Mouse (Mus musculus): Measurements from ENCODE around the gene Neurl1a. TPM values are rescaled to one million over a fixed set of nuclear protein-coding genes. Genes with fewer than 3 reads are reported as not detected.
A peak's percentile ranks its signal among the peaks of the same experiment; 100 is the strongest.

The Neurl1a gene
- polyA plus RNA-seq, 1 experiment from 2014 or later, result 15.0 TPM

- Histone ChIP-seq H3K9ac (ENCODE audit: low read depth, low read length) (no peak overlapping the region), H3K4me1 (ENCODE audit: control insufficient read depth, insufficient read depth, low read depth, low read length) (peaks cover 7% of the 10 kb centered on the region), H3K4me3 (ENCODE audit: low read length) (no peak overlapping the region), H3K9me3 (ENCODE audit: control insufficient read depth, low read length) (no peaks in the 10 kb centered on the region), H3K36me3 (ENCODE audit: control insufficient read depth, insufficient read depth, low read length) (no peaks in the 10 kb centered on the region), H3K27me3 (replicated peaks; ENCODE audit: control insufficient read depth, insufficient read depth, low read length) (peaks cover 18% of the 10 kb centered on the region), H3K27ac (ENCODE audit: low read depth, low read length) (no peak overlapping the region), H3K4me2 (ENCODE audit: low read length) (no peak overlapping the region)
- ATAC-seq, result no peak
- 66% methylated on average over 6 of the region's 6 CpGs for WGBS
Measured at GRCm38 (mm10) chr19:47255919-47256318, 77.3 kb downstream of the Neurl1a start.

- Histone ChIP-seq H3K27ac (ENCODE audit: low read depth, low read length) (no peak overlapping the region), H3K9ac (ENCODE audit: low read depth, low read length) (no peak overlapping the region), H3K36me3 (ENCODE audit: control insufficient read depth, insufficient read depth, low read length) (no peaks in the 10 kb centered on the region), H3K4me1 (ENCODE audit: control insufficient read depth, insufficient read depth, low read depth, low read length) (no peaks in the 10 kb centered on the region), H3K4me2 (ENCODE audit: low read length) (no peak overlapping the region), H3K4me3 (ENCODE audit: low read length) (no peak overlapping the region), H3K27me3 (replicated peaks; ENCODE audit: control insufficient read depth, insufficient read depth, low read length) (no peaks in the 10 kb centered on the region), H3K9me3 (ENCODE audit: control insufficient read depth, low read length) (no peaks in the 10 kb centered on the region)
- 0 out of 2 replicates have a peak, but pooled peaks have one; percentile 15 for ATAC-seq
- 10% methylated on average over 5 of the region's 5 CpGs for WGBS
Measured at GRCm38 (mm10) chr19:47259581-47259980, 81.0 kb downstream of the Neurl1a start.

- H3K36me3 ChIP-seq (ENCODE audit: control insufficient read depth, insufficient read depth, low read length), result no peaks in the 10 kb centered on the region
- no peak for ATAC-seq
- WGBS, result 86% methylated on average over 8 of the region's 8 CpGs
- no peaks in the 10 kb centered on the region for H3K27me3 ChIP-seq (replicated peaks; ENCODE audit: control insufficient read depth, insufficient read depth, low read length)
- H3K27ac ChIP-seq (ENCODE audit: low read depth, low read length), result no peak overlapping the region
- H3K4me1 ChIP-seq (ENCODE audit: control insufficient read depth, insufficient read depth, low read depth, low read length), result no peaks in the 10 kb centered on the region
- no peaks in the 10 kb centered on the region for H3K9me3 ChIP-seq (ENCODE audit: control insufficient read depth, low read length)
- H3K9ac ChIP-seq (ENCODE audit: low read depth, low read length), result no peak overlapping the region
- no peak overlapping the region for H3K4me3 ChIP-seq (ENCODE audit: low read length)
- H3K4me2 ChIP-seq (ENCODE audit: low read length), result no peak overlapping the region
Measured at GRCm38 (mm10) chr19:47261196-47261595, 82.6 kb downstream of the Neurl1a start.

GRCm38 (mm10) chr19:47263621-47264020 is 85.0 kb downstream of the Neurl1a start:
- 93% methylated on average over 8 of the region's 8 CpGs for WGBS
- Histone ChIP-seq H3K9ac (ENCODE audit: low read depth, low read length) (no peak overlapping the region), H3K4me2 (ENCODE audit: low read length) (no peak overlapping the region), H3K4me3 (ENCODE audit: low read length) (no peak overlapping the region), H3K27me3 (replicated peaks; ENCODE audit: control insufficient read depth, insufficient read depth, low read length) (no peaks in the 10 kb centered on the region), H3K27ac (ENCODE audit: low read depth, low read length) (no peak overlapping the region), H3K36me3 (ENCODE audit: control insufficient read depth, insufficient read depth, low read length) (peaks cover 11% of the 10 kb centered on the region), H3K4me1 (ENCODE audit: control insufficient read depth, insufficient read depth, low read depth, low read length) (no peaks in the 10 kb centered on the region), H3K9me3 (ENCODE audit: control insufficient read depth, low read length) (no peaks in the 10 kb centered on the region)
- ATAC-seq, result no peak

GRCm38 (mm10) chr19:47264322-47265092 is 85.9 kb downstream of the Neurl1a start:
- Histone ChIP-seq H3K4me2 (ENCODE audit: low read length) (no peak overlapping the region), H3K9me3 (ENCODE audit: control insufficient read depth, low read length) (no peaks in the 10 kb centered on the region), H3K36me3 (ENCODE audit: control insufficient read depth, insufficient read depth, low read length) (peaks cover 11% of the 10 kb centered on the region), H3K27me3 (replicated peaks; ENCODE audit: control insufficient read depth, insufficient read depth, low read length) (no peaks in the 10 kb centered on the region), H3K4me3 (ENCODE audit: low read length) (no peak overlapping the region), H3K9ac (ENCODE audit: low read depth, low read length) (no peak overlapping the region), H3K4me1 (ENCODE audit: control insufficient read depth, insufficient read depth, low read depth, low read length) (no peaks in the 10 kb centered on the region), H3K27ac (ENCODE audit: low read depth, low read length) (no peak overlapping the region)
- WGBS, result 44% methylated on average over 11 of the region's 11 CpGs
- peak; percentile 68 for ATAC-seq

GRCm38 (mm10) chr19:47266070-47266801 is 87.6 kb downstream of the Neurl1a start:
- Histone ChIP-seq H3K9ac (ENCODE audit: low read depth, low read length) (no peak overlapping the region), H3K9me3 (ENCODE audit: control insufficient read depth, low read length) (no peaks in the 10 kb centered on the region), H3K4me1 (ENCODE audit: control insufficient read depth, insufficient read depth, low read depth, low read length) (no peaks in the 10 kb centered on the region), H3K27me3 (replicated peaks; ENCODE audit: control insufficient read depth, insufficient read depth, low read length) (no peaks in the 10 kb centered on the region), H3K27ac (ENCODE audit: low read depth, low read length) (no peak overlapping the region), H3K36me3 (ENCODE audit: control insufficient read depth, insufficient read depth, low read length) (peaks cover 11% of the 10 kb centered on the region), H3K4me2 (ENCODE audit: low read length) (no peak overlapping the region), H3K4me3 (ENCODE audit: low read length) (no peak overlapping the region)
- 93% methylated on average over 18 of the region's 18 CpGs for WGBS
- ATAC-seq, result no peak

- no peak overlapping the region for H3K4me3 ChIP-seq (ENCODE audit: low read length)
- no peak for ATAC-seq
- no peak overlapping the region for H3K27ac ChIP-seq (ENCODE audit: low read depth, low read length)
- no peaks in the 10 kb centered on the region for H3K9me3 ChIP-seq (ENCODE audit: control insufficient read depth, low read length)
- no peaks in the 10 kb centered on the region for H3K27me3 ChIP-seq (replicated peaks; ENCODE audit: control insufficient read depth, insufficient read depth, low read length)
- H3K9ac ChIP-seq (ENCODE audit: low read depth, low read length), result no peak overlapping the region
- H3K4me1 ChIP-seq (ENCODE audit: control insufficient read depth, insufficient read depth, low read depth, low read length), result no peaks in the 10 kb centered on the region
- no peak overlapping the region for H3K4me2 ChIP-seq (ENCODE audit: low read length)
- WGBS, result 88% methylated on average over 21 of the region's 21 CpGs
- H3K36me3 ChIP-seq (ENCODE audit: control insufficient read depth, insufficient read depth, low read length), result peaks cover 11% of the 10 kb centered on the region
Measured at GRCm38 (mm10) chr19:47267066-47267465, 88.4 kb downstream of the Neurl1a start.

GRCm38 (mm10) chr19:47269729-47270128 is 91.1 kb downstream of the Neurl1a start:
- H3K9me3 ChIP-seq (ENCODE audit: control insufficient read depth, low read length), result no peaks in the 10 kb centered on the region
- H3K4me1 ChIP-seq (ENCODE audit: control insufficient read depth, insufficient read depth, low read depth, low read length), result no peaks in the 10 kb centered on the region
- no peak overlapping the region for H3K27ac ChIP-seq (ENCODE audit: low read depth, low read length)
- WGBS, result 49% methylated on average over 8 of the region's 8 CpGs
- no peaks in the 10 kb centered on the region for H3K27me3 ChIP-seq (replicated peaks; ENCODE audit: control insufficient read depth, insufficient read depth, low read length)
- H3K36me3 ChIP-seq (ENCODE audit: control insufficient read depth, insufficient read depth, low read length), result peaks cover 16% of the 10 kb centered on the region
- ATAC-seq, result no peak
- H3K4me2 ChIP-seq (ENCODE audit: low read length), result no peak overlapping the region
- H3K9ac ChIP-seq (ENCODE audit: low read depth, low read length), result no peak overlapping the region
- H3K4me3 ChIP-seq (ENCODE audit: low read length), result no peak overlapping the region

GRCm38 (mm10) chr19:47270520-47270919 is 91.9 kb downstream of the Neurl1a start:
- WGBS, result 76% methylated on average over 9 of the region's 9 CpGs
- peaks cover 16% of the 10 kb centered on the region for H3K36me3 ChIP-seq (ENCODE audit: control insufficient read depth, insufficient read depth, low read length)
- no peak overlapping the region for H3K4me3 ChIP-seq (ENCODE audit: low read length)
- H3K4me2 ChIP-seq (ENCODE audit: low read length), result no peak overlapping the region
- no peaks in the 10 kb centered on the region for H3K4me1 ChIP-seq (ENCODE audit: control insufficient read depth, insufficient read depth, low read depth, low read length)
- H3K9me3 ChIP-seq (ENCODE audit: control insufficient read depth, low read length), result no peaks in the 10 kb centered on the region
- ATAC-seq, result no peak
- H3K9ac ChIP-seq (ENCODE audit: low read depth, low read length), result no peak overlapping the region
- no peak overlapping the region for H3K27ac ChIP-seq (ENCODE audit: low read depth, low read length)
- H3K27me3 ChIP-seq (replicated peaks; ENCODE audit: control insufficient read depth, insufficient read depth, low read length), result no peaks in the 10 kb centered on the region
